Mouse (Mus musculus): ENCODE measurements around the gene Pcgf1.

Gene Pcgf1

DNA sequence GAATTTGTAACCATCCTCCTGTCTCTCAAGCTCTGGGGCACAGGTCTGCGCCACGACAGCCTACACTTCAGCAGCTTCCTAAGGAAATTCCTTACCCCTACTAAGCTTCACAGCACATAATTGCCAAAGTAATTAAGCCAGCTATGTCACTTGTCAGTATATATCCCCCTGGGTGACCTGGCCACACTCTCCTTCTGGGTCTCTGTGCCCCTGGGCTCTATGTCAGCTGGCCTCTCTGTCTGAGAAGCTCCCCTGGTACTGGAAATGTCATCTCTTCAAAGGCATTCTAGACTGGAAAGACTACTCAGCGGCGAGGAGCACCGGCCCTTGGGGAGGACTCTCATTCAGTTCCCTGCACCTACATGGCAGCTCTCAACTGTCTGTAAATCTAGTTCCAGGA, 45.3 kb downstream of the Pcgf1 start:
- DNase-seq (ENCODE audit: low read depth, low spot score): no peak

DNA sequence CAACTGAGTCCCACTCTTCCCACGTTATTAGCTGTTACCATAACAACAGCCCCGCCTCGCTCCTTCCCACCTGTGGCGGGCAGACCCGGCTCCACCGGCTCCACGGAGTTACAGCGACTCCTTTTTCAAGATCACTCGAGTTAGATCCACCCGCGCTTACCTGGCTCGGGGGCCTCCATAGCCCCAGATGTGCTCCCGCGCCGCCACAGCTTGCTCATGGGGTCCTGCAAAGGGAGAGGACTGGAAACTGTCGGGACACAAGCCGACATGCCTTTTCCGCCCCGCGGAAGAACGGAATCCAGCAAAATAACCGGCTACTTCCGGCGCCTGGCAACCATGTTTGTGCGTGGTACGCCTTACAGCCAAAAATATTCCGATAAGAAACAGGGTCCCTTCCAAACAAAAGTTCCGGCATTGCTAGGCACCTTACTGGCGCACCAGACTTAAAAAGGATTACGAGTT, 47.2 kb downstream of the Pcgf1 start:
- peak; percentile 95 for DNase-seq (ENCODE audit: low read depth, low spot score)

DNA sequence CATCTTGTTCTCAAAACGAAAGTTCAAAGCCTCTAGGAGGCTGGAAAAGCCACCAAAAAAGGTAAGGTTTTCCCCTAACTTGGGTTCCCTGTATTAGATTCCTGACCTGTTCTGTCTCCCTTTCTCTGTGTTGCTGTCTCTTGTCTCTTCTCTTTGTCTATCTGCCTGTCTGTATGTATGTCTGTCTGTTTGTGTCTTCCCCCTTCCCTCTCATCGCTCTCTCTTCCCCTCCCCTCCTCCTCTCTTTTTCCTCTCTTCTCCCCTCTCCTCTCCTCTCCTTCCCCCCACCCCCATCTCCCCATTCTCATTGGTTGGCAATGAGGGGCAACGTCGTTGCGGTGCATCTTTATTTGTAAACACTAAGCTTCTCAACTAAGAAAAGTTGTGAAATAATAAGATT, 47.7 kb downstream of the Pcgf1 start, which contains the start of gene Ino80b:
Gene Ino80b (minus strand): TSS at position 101 of the 400 bp plus-strand sequence.
- no peak for DNase-seq (ENCODE audit: low read depth, low spot score)

DNA sequence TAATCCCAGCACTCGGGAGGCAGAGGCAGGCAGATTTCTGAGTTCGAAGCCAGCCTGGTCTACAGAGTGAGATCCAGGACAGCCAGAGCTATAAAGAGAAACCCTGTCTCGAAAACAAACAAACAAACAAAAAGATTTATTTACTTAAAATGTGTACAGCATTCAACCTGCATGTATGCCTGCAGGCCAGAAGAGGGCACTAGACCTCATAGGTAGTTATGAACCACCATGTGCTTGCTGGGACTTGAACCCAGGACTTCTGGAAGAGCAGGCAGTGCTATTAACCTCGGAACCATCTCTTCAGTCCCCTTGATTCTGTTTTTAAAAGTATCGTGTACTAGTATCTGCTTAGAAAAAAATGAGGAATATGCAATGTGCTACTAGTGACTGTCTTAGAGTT, 49.8 kb downstream of the Pcgf1 start:
- DNase-seq (ENCODE audit: low read depth, low spot score): no peak
